Comparison of ENCODE assay signal across 9 mouse cellular contexts in genomic region chr17:52461264-52461663, GRCm38 (mm10).
A peak's percentile ranks its signal among the peaks of the same experiment; 100 is the strongest.
DNase-seq lines count a peak whose midpoint lies in the region; ATAC-seq and TF ChIP-seq lines count a peak whose summit lies in the region.
"Had no signal": no experiment of that assay in that cellular context is flagged by ENCODE, and none has a peak within 500 bp of the region (broad histone marks: within the 10 kb centered on the region; RNA-seq: fewer than 3 reads in every experiment).

No protein-coding gene starts in this region.

- H3K4me1 ChIP-seq in hindbrain, embryonic 14.5 days (replicated peaks; ENCODE audit: control insufficient read depth, insufficient read depth, low read length) = peaks cover 14% of the 10 kb centered on the region
- H3K4me1 ChIP-seq in lung, postnatal 0 days (ENCODE audit: insufficient read depth, low read depth, low read length) = no peaks in the 10 kb centered on the region
- H3K4me1 ChIP-seq: limb, embryonic 15.5 days had no signal

- no peak for TF ChIP-seq EP300 in lung, postnatal 0 days (IDR thresholded peaks at IDR 0.05)

- no peak overlapping the region for H3K4me3 ChIP-seq in layer of hippocampus, adult 2 months
- H3K4me3 ChIP-seq in hindbrain, embryonic 14.5 days (replicated peaks; ENCODE audit: low read length) = no peak overlapping the region
- no peak overlapping the region for H3K4me3 ChIP-seq in lung, postnatal 0 days (ENCODE audit: low read depth, low read length)
- H3K4me3 ChIP-seq: limb, embryonic 15.5 days had no signal

- H3K9me3 ChIP-seq in hindbrain, embryonic 14.5 days (ENCODE audit: control insufficient read depth, low read length) = no peaks in the 10 kb centered on the region
- H3K9me3 ChIP-seq in lung, postnatal 0 days (ENCODE audit: low read length) = no peaks in the 10 kb centered on the region
- H3K9me3 ChIP-seq: limb, embryonic 15.5 days had no signal

- H3K27ac ChIP-seq in layer of hippocampus, adult 2 months = peak overlapping the region; percentile 1; the same call in 1 of the 2 replicates
- 0 out of 2 replicates have a peak overlapping the region, but pooled peaks have one; percentile 18 for H3K27ac ChIP-seq in hindbrain, embryonic 14.5 days
- no peak overlapping the region for H3K27ac ChIP-seq in lung, postnatal 0 days (ENCODE audit: low read length)
- H3K27ac ChIP-seq: limb, embryonic 15.5 days had no signal

- no peaks in the 10 kb centered on the region for H3K27me3 ChIP-seq in hindbrain, embryonic 14.5 days (ENCODE audit: control insufficient read depth, insufficient read depth, low read length)
- H3K27me3 ChIP-seq in lung, postnatal 0 days (replicated peaks; ENCODE audit: insufficient read depth, low read length) = no peaks in the 10 kb centered on the region
- H3K27me3 ChIP-seq: limb, embryonic 15.5 days had no signal

- DNase-seq in layer of hippocampus, adult 2 months (ENCODE audit: low spot score in 2 of 2) = peak in 1 of 2 experiments; percentile 18
- DNase-seq in layer of hippocampus, postnatal 14 days (ENCODE audit: low spot score in 2 of 2) = no peak
- DNase-seq in T-cell, adult 2 months (ENCODE audit: low spot score) = peak; percentile 12
- DNase-seq in hindbrain, embryonic 14.5 days (ENCODE audit: low spot score) = peak; percentile 38
- peak; percentile 10 for DNase-seq in right cerebral cortex, postnatal 14 days
- DNase-seq in lung, postnatal 0 days (ENCODE audit: low spot score) = no peak
- DNase-seq in gastrocnemius, adult 8-10 months (ENCODE audit: low spot score in 2 of 2) = no peak

- no peak for TF ChIP-seq CTCF in layer of hippocampus, adult 2 months (conservative IDR thresholded peaks at IDR 0.05)
- no peak for TF ChIP-seq CTCF in lung, postnatal 0 days (IDR thresholded peaks at IDR 0.05)

- H3K36me3 ChIP-seq in hindbrain, embryonic 14.5 days (replicated peaks; ENCODE audit: control insufficient read depth, insufficient read depth) = no peaks in the 10 kb centered on the region
- H3K36me3 ChIP-seq in lung, postnatal 0 days (ENCODE audit: insufficient read depth, low read length) = no peaks in the 10 kb centered on the region
- H3K36me3 ChIP-seq: limb, embryonic 15.5 days had no signal

- H3K9ac ChIP-seq in hindbrain, embryonic 14.5 days = no peak overlapping the region; the same call in 1 of the 2 replicates
- H3K9ac ChIP-seq in lung, postnatal 0 days (replicated peaks; ENCODE audit: low read depth) = no peak overlapping the region
- H3K9ac ChIP-seq: limb, embryonic 15.5 days had no signal

- no peak overlapping the region for H3K4me2 ChIP-seq in hindbrain, embryonic 14.5 days (replicated peaks)
- no peak overlapping the region for H3K4me2 ChIP-seq in lung, postnatal 0 days (replicated peaks; ENCODE audit: low read depth, low read length)
- H3K4me2 ChIP-seq: limb, embryonic 15.5 days had no signal

- WGBS in hindbrain, embryonic 14.5 days = 40% methylated on average over 11 of the region's 11 CpGs
- whole genome bisulfite sequencing in lung, postnatal 0 days = 68% methylated on average over 11 of the region's 11 CpGs

- ATAC-seq in hindbrain, embryonic 14.5 days (ENCODE audit: low FRiP score) = peak; percentile 56; the same call in 1 of the 2 replicates
- ATAC-seq in lung, postnatal 0 days = no peak
- ATAC-seq: Patski had no signal

Comparison
In these comparisons a context has a peak if more than half of its experiments do, and no peak if none do; other contexts are left out.
1. DNase-seq: peak in T-cell, adult 2 months (single experiment), hindbrain, embryonic 14.5 days (single experiment) and right cerebral cortex, postnatal 14 days (single experiment); none in layer of hippocampus, postnatal 14 days (0 of 2), lung, postnatal 0 days (single experiment) and gastrocnemius, adult 8-10 months (0 of 2).